Mouse (Mus musculus): ENCODE data around the gene Ubr1. TPM values are rescaled to one million over a fixed set of nuclear protein-coding genes. Genes with fewer than 3 reads are reported as not detected.

Gene Ubr1
- total and polyA plus RNA-seq, 3 experiments, result 10.7 to 18.1 (median 16.0) TPM

GRCm38 (mm10) chr2:120960261-120960660 lies 10.3 kb downstream of the Ubr1 start:
- Histone ChIP-seq H3K4me1 (ENCODE audit: control insufficient read depth in 1 of 2, insufficient read depth in 2 of 2) (no peaks in the 10 kb centered on the region), H3K4me3 (replicated peaks in 1 of 3; ENCODE audit: low read depth in 2 of 3, low read length in 2 of 3, poor library complexity in 1 of 3) (no peak overlapping the region), H3K27me3 (replicated peaks) (no peaks in the 10 kb centered on the region), H3K79me2 (replicated peaks; ENCODE audit: control insufficient read depth, extremely low read depth, insufficient read depth, poor library complexity, severe bottlenecking) (peaks cover 16% of the 10 kb centered on the region; the same call in 1 of the 2 replicates), H3K36me3 (replicated peaks in 1 of 2; ENCODE audit: control insufficient read depth in 1 of 2, insufficient read depth in 1 of 2, low read length in 1 of 2) (peaks cover 7 to 48% of the 10 kb centered on the region in 2 experiments), H3K27ac (ENCODE audit: insufficient read depth, low read depth) (no peak overlapping the region), H3K9me3 (replicated peaks; ENCODE audit: low read length) (no peaks in the 10 kb centered on the region), H3K4me2 (ENCODE audit: insufficient read depth, low read depth, poor library complexity, severe bottlenecking) (no peak overlapping the region), H3K9ac (ENCODE audit: insufficient read depth, low read depth) (no peak overlapping the region)
- dilution Hi-C loops (cut with MboI; ENCODE audit: extremely low pct_ligation_motif_present, extremely low pct_unique_long_range_greater_than_20kb, low sequenced_read_pairs), result no loop called here
- TF ChIP-seq ELF1 (IDR thresholded peaks at IDR 0.05; ENCODE audit: low read depth, low read length) (no peak), NELFE (IDR thresholded peaks at IDR 0.05; ENCODE audit: low read depth, low read length) (no peak), USF2 (conservative IDR thresholded peaks at IDR 0.05; ENCODE audit: low read depth, low read length) (no peak), JUND (conservative IDR thresholded peaks at IDR 0.05; ENCODE audit: low read depth, low read length) (no peak), HCFC1 (IDR thresholded peaks at IDR 0.05; ENCODE audit: low read depth, low read length) (no peak), ZKSCAN1 (IDR thresholded peaks at IDR 0.05; ENCODE audit: borderline replicate concordance, low read depth, low read length) (no peak), TBP (conservative IDR thresholded peaks at IDR 0.05; ENCODE audit: low read depth, low read length) (no peak), UBTF (IDR thresholded peaks at IDR 0.05; ENCODE audit: low read depth, low read length) (no peak), MAZ (IDR thresholded peaks at IDR 0.05; ENCODE audit: low read depth, low read length) (no peak), CHD2 (IDR thresholded peaks at IDR 0.05; ENCODE audit: low read length) (no peak), ZC3H11A (IDR thresholded peaks at IDR 0.05; ENCODE audit: low read depth, low read length) (no peak), JUN (IDR thresholded peaks at IDR 0.05; ENCODE audit: insufficient read depth, low read depth, low read length) (no peak), POLR2A (IDR thresholded peaks at IDR 0.05; ENCODE audit: low read depth, low read length) (no peak), IRF4 (IDR thresholded peaks at IDR 0.05; ENCODE audit: low read depth, low read length) (no peak), E2F4 (IDR thresholded peaks at IDR 0.05; ENCODE audit: insufficient replicate concordance, low read depth, low read length) (no peak), USF1 (IDR thresholded peaks at IDR 0.05; ENCODE audit: low read depth, low read length) (no peak), NRF1 (IDR thresholded peaks at IDR 0.05; ENCODE audit: low read depth, low read length) (no peak), ETS1 (conservative IDR thresholded peaks at IDR 0.05; ENCODE audit: low read depth, low read length) (no peak)
- in situ Hi-C loops (cut with MboI; ENCODE audit: low pct_ligation_motif_present, low pct_unique_long_range_greater_than_20kb, low sequenced_read_pairs), result no loop called here
- no peak for DNase-seq (ENCODE audit: extremely low read depth)

- H3K9ac ChIP-seq (ENCODE audit: insufficient read depth, low read depth), result no peak overlapping the region
- peaks cover 9 to 48% of the 10 kb centered on the region in 2 experiments for H3K36me3 ChIP-seq (replicated peaks in 1 of 2; ENCODE audit: control insufficient read depth in 1 of 2, insufficient read depth in 1 of 2, low read length in 1 of 2)
- in situ Hi-C loops (cut with MboI; ENCODE audit: low pct_ligation_motif_present, low pct_unique_long_range_greater_than_20kb, low sequenced_read_pairs), result no loop called here
- peaks cover 16% of the 10 kb centered on the region; the same call in 1 of the 2 replicates for H3K79me2 ChIP-seq (replicated peaks; ENCODE audit: control insufficient read depth, extremely low read depth, insufficient read depth, poor library complexity, severe bottlenecking)
- dilution Hi-C loops (cut with MboI; ENCODE audit: extremely low pct_ligation_motif_present, extremely low pct_unique_long_range_greater_than_20kb, low sequenced_read_pairs), result no loop called here
- H3K4me3 ChIP-seq (replicated peaks in 1 of 3; ENCODE audit: low read depth in 2 of 3, low read length in 2 of 3, poor library complexity in 1 of 3), result no peak overlapping the region
- no peaks in the 10 kb centered on the region for H3K9me3 ChIP-seq (replicated peaks; ENCODE audit: low read length)
- no peak for TF ChIP-seq NRF1 (IDR thresholded peaks at IDR 0.05; ENCODE audit: low read depth, low read length)
- TF ChIP-seq HCFC1 (IDR thresholded peaks at IDR 0.05; ENCODE audit: low read depth, low read length), result no peak
- no peak for TF ChIP-seq TBP (conservative IDR thresholded peaks at IDR 0.05; ENCODE audit: low read depth, low read length)
- H3K27me3 ChIP-seq (replicated peaks), result no peaks in the 10 kb centered on the region
- no peak overlapping the region for H3K27ac ChIP-seq (ENCODE audit: insufficient read depth, low read depth)
- no peak for DNase-seq (ENCODE audit: extremely low read depth)
- H3K4me2 ChIP-seq (ENCODE audit: insufficient read depth, low read depth, poor library complexity, severe bottlenecking), result no peak overlapping the region
- H3K4me1 ChIP-seq (ENCODE audit: control insufficient read depth in 1 of 2, insufficient read depth in 2 of 2), result no peaks in the 10 kb centered on the region
These were observed 10.7 kb downstream of the Ubr1 start for GRCm38 (mm10) chr2:120959827-120960226.

Data from CH12.LX (cell line).